Mouse (Mus musculus) c-Kit-positive CD71-positive TER-119-negative erythroid progenitor cells, embryonic 14.5 days (primary cell): ENCODE results near the gene Twnk.
"Not testable (repeated sequence)": the region's sequence is repeated elsewhere in the genome, so short reads cannot be mapped to it uniquely, and the experiment has no call there.

Experiments
- DNase-seq: peaks from one replicate; pipeline ENCODE4 v3.0.0-alpha.2; 2013; ENCODE audit warnings: low read depth

Twnk gene

DNA sequence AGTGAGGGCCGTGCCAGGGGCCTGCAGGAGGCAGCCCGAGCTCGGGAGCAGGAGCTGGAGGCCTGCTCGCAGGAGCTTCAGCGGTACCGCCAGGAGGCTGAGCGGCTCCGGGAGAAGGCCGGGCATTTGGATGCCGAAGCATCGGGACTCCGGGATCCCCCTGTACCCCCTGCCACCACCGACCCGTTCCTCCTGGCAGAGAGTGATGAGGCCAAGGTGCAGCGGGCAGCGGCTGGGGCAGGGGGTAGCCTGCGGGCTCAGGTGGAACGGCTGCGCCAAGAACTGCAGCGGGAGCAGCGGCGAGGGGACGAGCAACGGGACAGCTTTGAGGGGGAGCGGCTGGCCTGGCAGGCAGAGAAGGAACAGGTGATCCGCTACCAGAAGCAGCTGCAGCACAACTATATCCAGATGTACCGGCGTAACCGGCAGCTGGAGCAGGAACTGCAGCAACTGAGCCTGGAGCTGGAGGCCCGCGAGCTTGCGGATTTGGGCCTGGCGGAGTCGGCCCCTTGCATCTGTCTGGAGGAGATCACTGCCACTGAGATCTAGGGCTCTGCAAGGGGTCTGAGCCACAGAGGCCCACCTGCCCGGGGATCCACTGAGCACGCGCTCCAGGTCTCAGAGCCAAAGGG, 20.6 kb downstream of the Twnk start:
- no peak for DNase-seq

DNA sequence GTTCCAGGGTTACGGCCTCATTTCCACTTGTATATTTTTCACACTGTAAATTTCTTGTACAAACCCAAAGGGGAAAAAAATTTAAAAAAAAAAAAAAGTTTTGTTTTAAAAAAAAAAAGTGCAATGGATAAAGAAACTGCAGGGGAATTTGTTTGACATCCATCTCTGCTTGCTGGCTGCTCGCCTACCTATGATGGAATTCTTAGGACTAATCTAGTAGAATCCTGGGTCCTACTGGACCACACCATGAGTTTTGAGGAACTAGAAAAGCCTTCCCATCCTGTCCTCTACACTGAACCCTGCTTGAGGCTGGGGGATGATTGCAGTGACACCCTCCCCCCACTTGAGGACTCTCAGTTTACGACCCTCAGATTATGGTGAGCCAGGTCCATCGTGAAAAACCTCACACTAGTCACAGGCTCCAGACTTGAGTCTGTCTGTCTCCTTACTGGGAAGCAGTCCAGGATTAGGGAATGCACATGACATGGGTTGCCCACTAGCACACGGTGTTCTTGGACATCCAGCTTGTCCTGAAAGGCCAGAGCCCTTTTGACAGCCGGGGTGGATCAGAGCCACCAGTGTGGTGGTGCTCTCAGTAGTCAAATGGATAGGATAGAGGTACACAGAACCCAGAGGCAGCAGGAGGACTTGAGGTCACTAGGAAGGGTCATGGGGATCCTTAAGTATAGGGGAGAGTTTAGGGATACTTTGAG, 21.7 kb downstream of the Twnk start:
- no peak for DNase-seq

DNA sequence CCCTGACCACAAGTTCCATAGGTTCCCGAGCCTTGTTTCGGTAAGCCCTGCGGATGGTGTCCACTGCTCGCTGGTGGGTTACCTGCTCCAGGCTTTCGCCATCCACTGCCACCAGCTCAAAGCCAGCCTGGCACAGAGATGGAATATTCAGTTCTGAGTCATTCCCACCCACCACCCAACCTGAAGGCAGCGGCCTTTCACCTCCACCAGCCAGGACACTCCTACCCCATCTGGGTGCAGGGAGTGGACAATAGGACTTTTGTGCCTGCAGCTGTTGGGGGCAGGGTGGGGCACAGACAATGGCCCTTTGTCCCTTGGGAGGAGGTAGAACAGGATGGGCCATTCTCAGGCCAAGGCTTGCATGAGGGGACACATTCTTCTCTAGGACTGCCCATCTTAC, 22.4 kb downstream of the Twnk start:
- DNase-seq: no peak

DNA sequence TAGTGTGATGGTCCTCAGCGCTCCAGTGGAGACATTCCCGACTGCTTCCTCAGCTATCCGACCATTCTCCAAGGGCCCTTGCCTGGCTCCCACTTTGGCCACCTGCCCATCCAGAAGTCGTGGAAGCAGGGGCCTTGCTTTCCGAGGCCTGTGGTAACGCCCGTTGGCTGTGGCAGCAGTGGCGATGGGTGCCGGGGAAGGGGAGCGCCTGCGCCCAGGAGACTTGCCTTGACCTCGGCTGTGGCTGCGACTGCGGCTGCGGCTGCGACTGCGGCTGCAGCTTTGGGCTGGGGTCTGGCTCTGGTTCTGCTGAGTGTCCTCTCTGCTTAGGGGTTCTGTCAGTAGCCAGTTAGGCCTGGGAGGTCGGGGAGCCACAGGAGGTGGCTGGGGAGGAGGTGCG, 23.3 kb downstream of the Twnk start:
- no peak for DNase-seq

DNA sequence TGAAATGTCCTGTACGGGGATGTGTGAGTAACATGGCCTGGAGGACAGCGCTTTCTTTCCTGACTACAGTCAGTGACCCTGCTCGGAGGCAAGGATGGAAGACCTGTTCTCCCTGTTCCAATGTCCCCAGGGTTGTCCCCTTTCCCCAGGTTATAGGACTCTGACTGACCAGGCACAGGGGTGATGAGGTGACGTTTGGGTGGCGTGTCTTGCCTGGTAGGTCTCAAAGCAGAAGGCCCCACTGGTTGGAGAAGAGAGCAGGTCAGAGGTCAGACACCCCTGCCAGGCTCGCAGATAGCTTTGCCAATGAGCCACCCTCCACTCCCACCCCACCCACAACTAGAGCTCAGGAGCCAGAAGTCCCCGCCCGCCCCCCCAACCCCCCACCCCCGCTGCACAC, 24.1 kb downstream of the Twnk start:
- no peak for DNase-seq

DNA sequence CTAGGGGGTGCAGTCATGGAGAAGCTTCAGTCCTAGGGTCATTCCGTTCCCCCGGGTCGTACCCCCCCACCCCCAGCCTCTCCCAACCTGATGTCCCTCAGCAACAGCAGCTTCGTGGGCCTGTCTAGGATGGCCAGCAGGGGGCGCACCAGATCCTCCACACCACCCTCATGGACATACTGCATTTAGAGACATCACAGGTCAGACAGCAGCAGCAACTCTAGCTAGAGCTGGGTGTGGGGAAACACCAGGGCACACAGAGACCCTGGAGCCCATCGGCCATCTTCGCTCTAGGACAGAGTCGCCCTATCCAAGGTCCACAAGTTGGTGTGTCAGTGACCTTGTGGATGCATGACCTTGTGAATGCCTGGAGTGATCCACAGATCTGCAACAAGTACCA, 24.6 kb downstream of the Twnk start:
- no peak for DNase-seq

DNA sequence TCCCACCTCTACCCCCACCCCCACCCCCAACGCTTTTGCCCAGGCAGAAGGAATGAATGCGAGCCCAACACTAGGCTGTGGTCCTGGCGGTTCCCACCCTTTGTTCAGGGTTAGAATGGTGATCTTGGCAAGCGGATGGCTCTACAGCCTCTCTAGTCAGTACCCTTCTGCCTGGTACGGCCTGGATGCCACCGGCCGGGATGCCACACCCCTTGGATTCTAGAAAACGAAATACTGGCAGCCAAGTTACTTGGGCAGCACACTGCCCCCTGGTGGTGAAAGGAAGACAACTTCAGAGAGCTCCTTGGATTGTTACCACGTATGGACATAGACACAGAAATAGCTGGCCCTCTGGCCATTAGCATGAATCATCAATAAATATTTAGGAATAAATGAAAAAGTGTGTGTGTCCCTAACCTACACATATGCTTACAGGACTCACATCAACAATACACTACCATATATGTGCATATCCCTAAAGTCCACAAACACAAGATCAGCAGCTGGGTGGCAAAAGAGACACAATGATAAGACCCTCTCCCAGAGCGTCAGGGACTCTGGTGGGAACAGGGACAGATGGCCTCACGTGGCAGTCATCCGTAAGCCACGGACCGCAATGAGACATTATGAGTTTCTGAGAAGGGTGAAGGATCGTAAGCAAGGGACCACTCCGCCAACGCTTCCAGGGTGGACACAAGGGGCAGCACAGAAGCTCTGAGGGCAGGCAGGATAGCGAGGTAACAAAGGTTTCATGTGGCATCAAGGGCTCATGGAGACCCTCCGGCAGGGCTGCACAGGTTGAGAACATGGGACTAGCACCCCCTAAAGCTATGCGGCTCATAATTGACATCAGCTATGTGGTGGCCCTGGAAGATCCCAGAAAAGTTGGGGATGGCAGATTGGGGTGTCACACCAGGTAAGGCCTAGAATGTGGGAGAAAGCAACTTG, 25.6 kb downstream of the Twnk start:
- DNase-seq: peak; percentile 83

DNA sequence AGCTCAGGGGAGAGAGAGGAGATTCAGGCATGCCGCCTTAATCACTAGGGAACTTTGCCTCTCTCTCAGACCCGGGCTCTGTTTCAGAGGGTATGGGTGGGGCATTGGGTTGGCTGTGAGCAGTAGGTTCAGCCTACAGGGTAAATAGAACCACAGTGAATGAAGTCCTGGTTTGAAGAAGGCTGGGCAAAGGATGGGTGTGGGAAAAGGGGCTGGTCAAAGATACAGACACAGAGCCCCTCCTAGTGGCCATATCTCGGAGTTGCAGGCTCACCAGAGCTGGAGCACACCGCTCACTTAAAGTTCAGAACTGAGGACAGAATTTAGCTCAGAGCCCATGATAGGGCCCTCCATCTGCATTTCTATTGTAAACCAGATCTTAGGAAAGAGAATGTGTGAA, 26.3 kb downstream of the Twnk start:
- DNase-seq: no peak

DNA sequence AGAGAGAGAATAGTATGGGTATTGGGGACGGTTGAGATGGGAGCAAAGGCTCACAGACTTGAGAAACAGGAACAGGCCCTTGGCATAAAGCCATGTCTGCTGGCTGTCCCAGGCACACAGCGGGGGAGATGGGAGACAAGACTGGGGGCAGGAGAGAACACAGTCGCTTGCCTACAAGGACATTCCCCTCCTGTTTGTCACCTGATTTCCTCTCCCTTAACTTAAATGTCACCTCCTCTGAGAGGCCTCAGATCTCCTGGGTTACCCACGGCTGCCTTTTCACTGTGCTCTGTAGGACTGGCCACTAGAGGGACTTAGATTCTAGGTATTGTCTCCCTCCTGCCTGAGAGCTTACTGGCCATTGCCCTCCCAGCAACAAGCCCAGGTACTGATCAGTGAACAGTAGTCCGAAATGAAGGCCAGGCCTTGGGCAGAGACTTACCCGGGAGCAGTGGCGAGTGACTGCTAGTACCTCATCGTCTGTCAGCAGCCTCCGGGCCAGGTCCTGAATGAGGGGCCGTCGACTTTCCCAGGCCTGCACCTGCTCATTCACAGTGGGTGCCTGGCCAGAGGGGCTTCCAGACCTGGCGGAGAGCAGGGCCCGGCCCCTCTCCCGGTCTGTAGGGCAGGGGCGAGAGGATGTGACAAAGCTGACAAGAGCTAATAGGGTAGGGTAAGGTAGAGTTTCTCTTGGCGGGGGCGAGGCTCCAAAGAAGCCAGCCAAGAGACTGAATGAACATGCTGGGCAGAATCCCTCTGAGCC, 27.3 kb downstream of the Twnk start:
- DNase-seq: no peak

DNA sequence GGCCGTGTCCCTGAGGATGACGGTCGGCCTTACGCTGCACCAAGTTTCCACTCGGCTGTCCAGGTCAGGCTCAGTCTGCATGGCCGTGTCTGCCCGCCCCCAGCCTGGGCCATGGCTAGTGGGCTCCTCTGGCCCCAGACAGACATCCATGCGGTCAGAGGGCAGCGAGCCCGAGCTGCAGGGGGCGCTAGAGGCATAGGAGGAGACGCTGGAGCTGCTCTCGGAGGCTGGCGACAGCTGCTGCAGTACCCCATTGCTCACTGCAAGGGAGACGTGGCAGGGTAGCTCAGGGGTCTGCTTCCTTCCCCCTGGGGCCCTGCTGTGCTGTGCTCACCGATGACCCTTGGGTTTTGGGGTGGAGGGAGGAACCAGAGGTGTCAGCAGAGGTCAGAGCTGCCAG, 31.4 kb downstream of the Twnk start:
- no peak for DNase-seq

DNA sequence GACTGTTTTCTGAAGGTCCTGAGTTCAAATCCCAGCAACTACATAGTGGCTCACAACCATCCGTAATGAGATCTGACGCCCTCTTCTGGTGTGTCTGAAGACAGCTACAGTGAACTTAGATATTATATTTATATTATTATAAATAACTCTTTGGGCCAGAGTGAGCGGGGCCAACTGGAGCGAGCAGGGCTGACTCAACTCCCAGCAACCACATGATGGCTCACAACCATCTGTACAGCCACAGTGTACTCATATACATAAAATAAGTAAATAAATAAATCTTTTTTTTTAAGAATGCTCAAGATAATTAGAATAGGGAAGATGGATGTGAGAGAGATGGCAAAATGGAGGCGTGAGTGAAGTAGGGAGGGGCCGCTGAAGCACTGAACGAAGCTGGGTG, 32.7 kb downstream of the Twnk start:
- DNase-seq: not testable (repeated sequence)

DNA sequence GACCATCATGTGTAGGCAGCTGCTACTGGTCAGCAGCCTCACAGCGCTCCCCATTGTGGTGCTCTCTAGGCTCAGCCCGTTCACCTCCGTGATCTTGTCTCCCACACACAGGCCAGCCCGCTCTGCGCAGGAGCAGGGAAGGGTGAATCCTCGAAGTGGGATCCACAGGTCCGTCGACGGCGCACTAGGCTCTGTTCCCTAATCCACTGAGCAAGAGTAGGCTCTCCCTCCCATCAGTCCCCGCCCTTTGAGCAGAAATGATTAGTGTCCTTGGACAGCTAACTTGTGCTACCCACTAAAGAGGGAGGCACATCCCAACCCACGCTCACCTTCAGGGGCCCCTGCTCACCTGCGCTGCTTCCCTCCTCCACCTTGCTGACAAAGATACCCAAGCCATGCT, 34.8 kb downstream of the Twnk start:
- DNase-seq: no peak

DNA sequence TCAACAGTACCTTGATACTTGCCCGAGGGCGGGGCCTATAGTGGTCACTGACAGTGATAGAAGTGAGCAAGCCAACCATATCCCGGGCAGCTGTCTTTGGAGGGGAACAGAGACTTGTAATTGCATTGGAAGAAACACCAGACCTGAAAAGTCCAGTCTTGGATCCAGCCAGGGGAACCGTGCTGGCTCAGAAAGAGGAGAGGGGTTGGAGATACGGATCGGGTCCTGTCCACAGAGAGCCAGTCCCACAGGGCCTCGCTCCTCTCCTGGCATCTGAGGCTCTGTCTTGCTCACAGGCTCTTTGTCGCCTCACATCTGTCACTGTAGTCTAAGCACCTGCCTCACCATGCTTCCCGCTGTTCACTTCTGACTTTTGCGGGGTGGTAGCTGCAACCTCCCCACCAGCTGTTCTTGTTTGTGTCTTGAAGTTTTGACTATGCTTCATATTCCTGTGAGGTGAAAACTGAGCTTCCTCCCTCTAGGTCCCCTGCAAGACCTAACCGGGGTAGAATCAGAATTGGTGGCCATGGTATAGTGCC, 39.0 kb downstream of the Twnk start:
- no peak for DNase-seq

DNA sequence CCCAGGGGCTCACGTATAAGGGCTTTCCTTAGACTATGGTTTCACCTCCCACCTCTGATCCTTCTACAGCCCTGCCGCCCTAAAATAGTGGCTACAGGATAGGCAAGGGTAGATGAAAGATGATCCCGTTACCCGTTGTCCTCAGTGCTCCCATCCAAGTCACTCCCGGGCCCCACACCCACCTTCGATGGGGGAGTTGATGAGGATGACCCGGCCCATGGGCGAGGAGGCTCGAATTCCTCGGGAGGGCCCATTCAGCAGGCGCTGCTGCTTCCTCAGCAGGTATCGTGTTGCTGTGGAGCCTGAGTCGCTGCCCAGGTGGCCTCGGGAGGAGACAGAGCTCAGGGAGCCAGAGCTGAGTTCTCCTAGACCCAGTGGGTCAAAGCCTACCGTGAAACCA, 39.8 kb downstream of the Twnk start:
- DNase-seq: no peak

DNA sequence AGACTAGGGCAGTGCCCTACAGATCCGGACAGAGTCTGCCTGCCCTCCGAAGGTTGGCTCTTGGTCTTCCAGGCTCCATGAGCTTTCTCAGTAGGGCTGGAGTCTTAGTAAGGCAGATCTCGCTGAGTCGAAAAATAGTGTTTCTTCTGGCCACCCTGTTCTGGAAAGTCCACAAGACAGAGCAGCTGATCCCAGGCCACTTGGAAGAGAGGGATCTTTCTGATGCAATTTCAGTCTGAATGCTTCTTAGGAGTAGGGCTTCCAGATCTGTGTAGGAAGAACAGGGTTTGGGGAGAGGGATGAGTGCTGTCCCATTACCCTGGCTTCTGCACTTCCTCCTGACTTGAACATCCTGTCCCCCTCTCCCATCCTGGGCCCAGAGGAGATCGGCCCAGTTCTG, 40.2 kb downstream of the Twnk start, which contains the start of gene Pdzd7:
Gene Pdzd7, minus strand, starts transcription at position 67 of the 400 bp plus-strand sequence.
- no peak for DNase-seq

DNA sequence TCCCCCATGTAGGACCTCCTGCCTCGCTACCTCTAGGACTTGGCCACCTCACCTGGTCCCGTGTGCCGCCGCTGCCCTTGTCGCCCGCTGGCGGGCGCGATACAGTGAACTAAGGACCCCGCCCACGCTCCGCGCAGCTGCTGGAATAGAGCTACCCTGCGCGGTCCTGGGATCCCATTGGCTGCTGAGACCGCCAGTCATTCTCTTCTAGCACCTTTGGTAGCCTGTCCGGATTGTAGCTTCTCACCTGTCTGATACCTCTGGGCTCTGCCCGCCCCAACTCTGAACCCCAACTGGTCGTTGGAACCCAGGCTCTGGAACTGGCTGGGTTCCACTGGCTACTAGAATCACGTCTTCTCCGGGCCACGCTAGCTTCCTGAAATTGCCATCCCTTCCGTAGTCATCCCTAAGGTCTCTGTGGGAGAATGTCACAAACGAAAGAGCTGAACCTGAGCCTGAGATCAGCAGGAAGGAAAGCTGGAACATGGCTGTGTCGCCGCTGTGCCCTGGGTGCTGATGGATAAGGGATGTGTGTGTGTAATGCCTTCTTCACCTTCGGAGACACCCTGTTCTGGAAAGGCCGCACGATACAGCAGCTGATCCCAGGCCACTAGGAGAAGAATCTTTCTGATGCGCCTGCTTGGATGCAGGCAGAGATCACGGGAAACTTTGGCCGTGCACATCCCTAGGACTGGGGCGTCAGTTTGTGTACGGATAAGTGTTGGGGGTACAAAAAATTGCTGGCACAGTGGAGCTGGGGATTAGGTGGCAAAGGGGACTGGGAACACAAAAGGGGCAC, 41.3 kb downstream of the Twnk start:
- DNase-seq: peak; percentile 66

DNA sequence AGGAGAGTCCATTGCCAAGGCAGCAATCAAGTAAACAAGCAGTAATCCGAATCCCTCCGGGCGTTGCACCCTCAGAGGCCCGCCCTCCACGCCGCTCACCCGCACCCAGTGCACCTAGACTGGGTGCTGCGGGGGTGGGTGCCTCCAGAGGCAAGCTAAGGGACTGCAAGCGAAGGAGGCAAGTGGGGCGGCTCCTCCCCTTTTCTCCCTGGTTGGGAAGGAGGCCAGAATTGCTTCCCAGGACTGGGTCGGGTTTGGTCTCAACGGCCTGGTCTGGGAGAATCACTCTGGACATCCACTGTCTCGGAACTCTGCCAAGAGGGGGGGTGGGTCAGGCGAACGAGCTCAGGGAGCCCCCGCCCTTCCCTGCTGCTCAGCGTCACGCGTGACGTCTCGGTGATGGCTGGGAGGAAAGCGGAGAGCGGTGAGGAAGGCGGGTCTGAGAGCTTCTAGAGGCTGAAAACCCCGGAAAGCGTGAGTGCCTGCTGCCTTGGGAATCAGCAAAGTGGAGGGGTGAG, 42.0 kb downstream of the Twnk start, which contains the start of gene Sfxn3:
Gene Sfxn3, plus strand, starts transcription at position 87 of the 518 bp plus-strand sequence.
- peak; percentile 76 for DNase-seq

DNA sequence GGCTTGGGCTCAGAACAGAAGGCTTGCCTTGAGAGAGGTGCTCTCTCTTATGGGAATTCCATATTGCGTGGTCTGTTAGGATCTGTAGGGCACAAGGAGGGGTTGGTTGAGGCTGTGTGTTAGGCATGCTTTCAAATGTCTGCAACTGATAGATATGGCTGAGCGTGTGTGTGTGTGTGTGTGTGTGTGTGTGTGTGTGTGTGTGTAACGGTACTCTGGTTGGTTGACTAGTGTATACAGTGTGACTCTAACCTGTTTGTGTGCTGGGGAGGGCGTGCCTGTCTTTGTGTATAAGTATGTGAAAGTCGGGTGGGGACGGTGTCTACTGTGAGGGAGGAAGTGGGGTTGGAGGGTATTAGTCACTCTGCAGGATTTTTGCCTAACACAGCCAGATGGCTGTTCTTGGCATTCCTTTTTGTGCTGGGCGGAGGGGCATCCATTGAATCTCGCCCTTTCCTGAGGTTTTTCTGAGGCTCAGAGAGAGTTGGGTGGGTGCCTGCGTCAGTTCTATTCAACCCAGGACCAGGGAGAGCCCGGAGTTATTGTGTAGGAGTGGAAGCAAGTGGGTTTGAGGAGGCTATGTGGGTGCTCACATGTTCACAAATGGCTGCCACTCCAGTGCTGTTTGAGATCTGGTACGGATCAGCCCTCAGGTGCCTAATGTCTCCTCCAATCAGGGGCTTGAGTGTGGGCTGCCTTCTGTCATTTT, 42.6 kb downstream of the Twnk start:
- no peak for DNase-seq

DNA sequence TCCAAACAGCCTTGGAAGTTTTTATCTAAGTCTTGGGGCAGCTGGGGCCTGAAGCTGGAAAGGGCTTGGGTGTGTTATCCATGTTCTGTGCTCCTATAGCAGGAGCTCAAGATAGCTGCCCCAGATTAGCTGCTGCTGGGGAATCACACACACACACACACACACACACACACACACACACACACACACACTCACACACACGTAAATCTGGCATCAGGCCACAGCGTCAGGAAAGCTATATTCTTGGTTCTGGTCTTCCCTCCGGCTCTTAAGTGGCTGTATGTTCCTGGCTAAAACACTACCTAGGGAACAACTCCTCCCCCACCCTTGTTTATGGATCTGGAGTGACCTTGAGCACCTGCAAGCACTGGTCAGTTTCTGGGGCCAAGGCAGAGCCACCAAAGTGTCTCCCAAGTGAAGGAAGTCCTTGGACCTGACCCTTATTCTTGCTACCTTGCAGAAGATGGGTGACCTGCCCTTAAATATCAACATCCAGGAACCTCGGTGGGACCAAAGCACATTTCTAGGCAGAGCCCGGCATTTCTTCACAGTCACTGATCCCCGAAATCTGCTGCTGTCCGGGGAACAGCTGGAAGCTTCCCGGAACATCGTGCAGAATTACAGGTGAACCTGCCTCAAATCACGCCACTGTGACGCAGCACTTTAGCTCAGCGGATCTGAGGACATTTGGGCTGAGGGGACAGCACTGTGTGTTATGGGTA, 43.3 kb downstream of the Twnk start:
- DNase-seq: no peak
